8 mouse cellular contexts compared by ENCODE assay signal in the genomic region with DNA sequence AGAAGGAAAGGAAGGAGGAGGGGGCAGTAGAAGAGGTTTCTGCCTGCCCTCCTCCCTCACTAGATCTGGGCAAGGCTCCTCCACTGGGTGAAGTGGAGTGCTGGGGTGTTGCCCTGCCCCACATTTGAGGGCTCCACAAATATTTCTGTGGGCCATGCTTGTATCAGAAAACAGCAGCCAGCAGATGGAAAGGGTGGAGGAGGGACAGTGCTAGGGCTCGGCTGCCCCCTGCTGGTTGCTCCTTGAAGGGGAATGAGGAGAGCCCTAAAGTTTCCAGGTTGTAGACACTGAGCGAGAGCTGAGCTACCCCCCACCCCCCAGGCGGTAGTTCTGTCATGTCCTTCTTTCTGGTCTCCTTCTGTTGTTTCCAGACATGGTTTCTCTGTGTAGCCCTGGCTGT. TPM values are rescaled to one million over a fixed set of nuclear protein-coding genes. Genes with fewer than 3 reads are reported as not detected.
DNase-seq lines count a peak whose midpoint lies in the region; ATAC-seq and TF ChIP-seq lines count a peak whose summit lies in the region.

No protein-coding gene starts in this region.

- H3K9me3 ChIP-seq in liver, embryonic 11.5 days (ENCODE audit: control insufficient read depth, low read length): no peaks in the 10 kb centered on the region
- H3K9me3 ChIP-seq in stomach, embryonic 15.5 days: no peaks in the 10 kb centered on the region

- DNase-seq in 416B (ENCODE audit: low read depth) (peak; percentile 75), Patski (ENCODE audit: low read depth, low spot score) (no peak)
- peak; percentile 55 to 61 for DNase-seq in cerebellum, postnatal 36 days
- peak; percentile 40 for DNase-seq in gastrocnemius, postnatal 25 days
- peak; percentile 64 for DNase-seq in kidney, adult 2 months
- DNase-seq in liver, embryonic 11.5 days (ENCODE audit: low spot score): peak; percentile 77
- DNase-seq in natural killer cell, adult 2 months (ENCODE audit: low spot score in 2 of 2): peak; percentile 44 to 75

- ATAC-seq in Patski: peak; percentile 45
- peak; percentile 39 for ATAC-seq in liver, embryonic 11.5 days (replicated peaks; ENCODE audit: low FRiP score)
- ATAC-seq in stomach, embryonic 15.5 days (ENCODE audit: insufficient read depth, low FRiP score, low read depth): no peak

- H3K27me3 ChIP-seq in Patski: no peaks in the 10 kb centered on the region
- no peaks in the 10 kb centered on the region for H3K27me3 ChIP-seq in kidney, adult 2 months (replicated peaks; ENCODE audit: control insufficient read depth, insufficient read depth, low read length)
- H3K27me3 ChIP-seq in liver, embryonic 11.5 days (replicated peaks; ENCODE audit: control insufficient read depth, insufficient read depth, low read length): no peaks in the 10 kb centered on the region
- H3K27me3 ChIP-seq in stomach, embryonic 15.5 days (replicated peaks): no peaks in the 10 kb centered on the region

- no peaks in the 10 kb centered on the region for H3K36me3 ChIP-seq in kidney, adult 2 months (ENCODE audit: control insufficient read depth, insufficient read depth, low read length)
- H3K36me3 ChIP-seq in liver, embryonic 11.5 days (ENCODE audit: control insufficient read depth, insufficient read depth, low read length): no peaks in the 10 kb centered on the region
- H3K36me3 ChIP-seq in stomach, embryonic 15.5 days: no peaks in the 10 kb centered on the region

- no peak overlapping the region for H3K9ac ChIP-seq in liver, embryonic 11.5 days (ENCODE audit: low read depth, low read length)
- no peak overlapping the region for H3K9ac ChIP-seq in stomach, embryonic 15.5 days

- H3K4me3 ChIP-seq in kidney, adult 2 months (ENCODE audit: insufficient read depth, low read depth, low read length): no peak overlapping the region
- H3K4me3 ChIP-seq in liver, embryonic 11.5 days (ENCODE audit: low read depth, low read length): no peak overlapping the region
- no peak overlapping the region for H3K4me3 ChIP-seq in stomach, embryonic 15.5 days (replicated peaks)

- in situ Hi-C loops in Patski (cut with MboI; ENCODE audit: low pct_unique_long_range_greater_than_20kb): loop anchor here (5.0 to 10.0 kb wide), 3 partner anchors 249 to 546 kb away; a partner anchor contains a TSS

- no peak overlapping the region for H3K27ac ChIP-seq in kidney, adult 2 months (ENCODE audit: insufficient read depth, low read depth, low read length)
- no peak overlapping the region for H3K27ac ChIP-seq in liver, embryonic 11.5 days (ENCODE audit: low read depth, low read length)
- peak overlapping the region; percentile 77; the same call in 1 of the 2 replicates for H3K27ac ChIP-seq in stomach, embryonic 15.5 days

- 24% methylated on average over 3 of the region's 3 CpGs for WGBS in kidney, adult 2 months
- 23% methylated on average over 3 of the region's 3 CpGs for WGBS in liver, embryonic 11.5 days
- WGBS in stomach, embryonic 15.5 days: 28% methylated on average over 3 of the region's 3 CpGs

- POLR2A ChIA-PET in Patski (lab: Charles Lee): no interaction called here

- CTCF ChIA-PET in Patski (lab: Charles Lee): interaction anchor here (0.7 to 3.6 kb wide), 3 partner anchors 86 to 246 kb away, joined by 3 to 13 read pairs (median 3); no protein-coding TSS in a partner anchor

- no peak for TF ChIP-seq POLR2A in kidney, adult 2 months (IDR thresholded peaks at IDR 0.05; ENCODE audit: low read depth, low read length)

- peak; percentile 93 for TF ChIP-seq CTCF in Patski (IDR thresholded peaks at IDR 0.05)
- peak; percentile 80 for TF ChIP-seq CTCF in kidney, adult 2 months (conservative IDR thresholded peaks at IDR 0.05; ENCODE audit: insufficient read depth, insufficient read length, low read depth, low read length)

- H3K4me1 ChIP-seq in kidney, adult 2 months (ENCODE audit: control insufficient read depth, insufficient read depth, low read length): no peaks in the 10 kb centered on the region
- H3K4me1 ChIP-seq in liver, embryonic 11.5 days (replicated peaks; ENCODE audit: control insufficient read depth, insufficient read depth, low read length): peaks cover 13% of the 10 kb centered on the region
- H3K4me1 ChIP-seq in stomach, embryonic 15.5 days: peaks cover 15% of the 10 kb centered on the region

- H3K4me2 ChIP-seq in liver, embryonic 11.5 days: no peak overlapping the region
- no peak overlapping the region for H3K4me2 ChIP-seq in stomach, embryonic 15.5 days

RNA-seq across cellular contexts. Expression of a gene that starts 26.9 kb away (rescaled TPM):
- 7.6 TPM for polyA plus RNA-seq in Patski (2021)
- total RNA-seq in gastrocnemius, postnatal 25 days (2021): 1 to 10 TPM in 1 of 2 experiments, under 1 TPM in 1; 0.77 to 1.5 TPM
- polyA plus RNA-seq in kidney, adult 2 months (2012; rRNA removed): 10.7 and 12.5 TPM in 2 replicates
- 14.8 and 17.4 TPM in 2 replicates for polyA plus RNA-seq in liver, embryonic 11.5 days (2014; fragmentation: Nextera tagmentation; extraction: Ambion mirVana)
- 4.2 and 4.9 TPM in 2 replicates for polyA plus RNA-seq in stomach, embryonic 15.5 days (2015; fragmentation: Nextera tagmentation; extraction: Ambion mirVana)
